Mouse (Mus musculus): ENCODE measurements at regions not wholly inside any gene's neighbourhood (a gene's known extent, or its start where the extent isn't known, plus 50 kb on each side); places are given as distances from the start of the nearest gene placed in this dataset.

DNA sequence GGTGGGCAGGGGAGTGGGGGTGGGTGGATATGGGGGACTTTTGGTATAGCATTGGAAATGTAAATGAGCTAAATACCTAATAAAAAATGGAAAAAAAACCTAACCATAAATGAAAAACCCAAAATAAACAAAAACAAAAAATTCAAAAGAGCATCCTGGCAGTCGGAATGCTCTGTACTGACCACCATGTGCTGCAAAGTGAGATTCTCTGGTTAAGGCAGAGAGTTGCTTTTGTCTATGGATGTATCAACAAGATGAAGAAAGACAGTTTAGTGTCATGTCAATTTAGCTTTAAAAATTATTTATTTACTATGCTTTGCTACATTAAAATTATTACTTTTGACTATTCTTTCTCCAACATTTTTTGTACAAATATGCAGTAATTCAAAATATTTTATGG is 88.5 kb downstream of the E330014E10Rik start:
- H3K4me3 ChIP-seq (ENCODE audit: insufficient read depth in 1 of 2, low read depth in 2 of 2, low read length in 2 of 2): no peak overlapping the region
- TF ChIP-seq CTCF (IDR thresholded peaks at IDR 0.05; ENCODE audit: low read depth) (no peak), EP300 (IDR thresholded peaks at IDR 0.05; ENCODE audit: low read depth) (no peak)
- H3K9me3 ChIP-seq (ENCODE audit: control insufficient read depth, low read length): no peaks in the 10 kb centered on the region
- H3K36me3 ChIP-seq (replicated peaks; ENCODE audit: control insufficient read depth, insufficient read depth, low read depth): no peaks in the 10 kb centered on the region
- H3K4me2 ChIP-seq (ENCODE audit: low read depth): no peak overlapping the region
- ATAC-seq (ENCODE audit: insufficient read depth) (no peak), DNase-seq (ENCODE audit: low read depth in 3 of 3, low spot score in 3 of 3) (no peak)
- H3K9ac ChIP-seq (replicated peaks): no peak overlapping the region
- H3K27ac ChIP-seq: no peak overlapping the region
- H3K27me3 ChIP-seq (ENCODE audit: control insufficient read depth, insufficient read depth, low read length): no peaks in the 10 kb centered on the region
- no peaks in the 10 kb centered on the region for H3K4me1 ChIP-seq (replicated peaks; ENCODE audit: control insufficient read depth in 2 of 2, insufficient read depth in 2 of 2, low read length in 1 of 2)
- 56% methylated on average over 1 of the region's 1 CpGs for WGBS (ENCODE audit: insufficient replicate concordance)

GRCm38 (mm10) chr5:95864725-95865492 is 89.1 kb downstream of the E330014E10Rik start:
- H3K36me3 ChIP-seq (replicated peaks; ENCODE audit: control insufficient read depth, insufficient read depth, low read depth): no peaks in the 10 kb centered on the region
- DNase-seq (ENCODE audit: low read depth in 3 of 3, low spot score in 3 of 3): no peak
- H3K9ac ChIP-seq (replicated peaks): no peak overlapping the region
- no peak overlapping the region for H3K4me3 ChIP-seq (ENCODE audit: insufficient read depth in 1 of 2, low read depth in 2 of 2, low read length in 2 of 2)
- no peak overlapping the region for H3K27ac ChIP-seq
- no peak overlapping the region for H3K4me2 ChIP-seq (ENCODE audit: low read depth)
- 46% methylated on average over 3 of the region's 3 CpGs for WGBS (ENCODE audit: insufficient replicate concordance)
- ATAC-seq (ENCODE audit: insufficient read depth): no peak
- H3K4me1 ChIP-seq (replicated peaks; ENCODE audit: control insufficient read depth in 2 of 2, insufficient read depth in 2 of 2, low read length in 1 of 2): no peaks in the 10 kb centered on the region
- no peaks in the 10 kb centered on the region for H3K9me3 ChIP-seq (ENCODE audit: control insufficient read depth, low read length)
- no peaks in the 10 kb centered on the region for H3K27me3 ChIP-seq (ENCODE audit: control insufficient read depth, insufficient read depth, low read length)
- TF ChIP-seq EP300 (IDR thresholded peaks at IDR 0.05; ENCODE audit: low read depth) (no peak), CTCF (IDR thresholded peaks at IDR 0.05; ENCODE audit: low read depth) (no peak)

DNA sequence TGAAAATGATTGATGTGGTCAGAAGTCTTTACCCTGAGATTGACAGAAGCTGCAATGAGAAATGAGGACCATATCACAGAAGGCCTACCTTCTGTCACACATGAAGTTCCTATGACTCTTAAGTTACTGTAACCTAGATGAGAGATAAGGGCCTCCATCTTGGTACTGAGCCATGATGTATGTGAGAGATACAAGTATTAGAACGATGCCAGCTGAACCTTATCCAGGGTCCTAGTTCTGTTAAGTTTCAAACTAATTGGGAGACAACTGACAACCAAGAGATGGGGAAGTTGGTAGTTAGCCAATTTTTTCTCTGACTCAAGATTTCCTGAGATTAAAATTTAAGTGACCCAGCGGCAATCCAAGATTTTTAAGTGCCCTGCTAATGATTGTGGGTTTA is 89.7 kb downstream of the E330014E10Rik start:
- Histone ChIP-seq H3K4me2 (ENCODE audit: low read depth) (no peak overlapping the region), H3K9me3 (ENCODE audit: control insufficient read depth, low read length) (no peaks in the 10 kb centered on the region), H3K4me1 (replicated peaks; ENCODE audit: control insufficient read depth in 2 of 2, insufficient read depth in 2 of 2, low read length in 1 of 2) (no peaks in the 10 kb centered on the region), H3K36me3 (replicated peaks; ENCODE audit: control insufficient read depth, insufficient read depth, low read depth) (no peaks in the 10 kb centered on the region), H3K4me3 (ENCODE audit: insufficient read depth in 1 of 2, low read depth in 2 of 2, low read length in 2 of 2) (no peak overlapping the region), H3K27me3 (ENCODE audit: control insufficient read depth, insufficient read depth, low read length) (no peaks in the 10 kb centered on the region), H3K9ac (replicated peaks) (no peak overlapping the region), H3K27ac (no peak overlapping the region)
- TF ChIP-seq CTCF (IDR thresholded peaks at IDR 0.05; ENCODE audit: low read depth) (no peak), EP300 (IDR thresholded peaks at IDR 0.05; ENCODE audit: low read depth) (no peak)
- ATAC-seq (ENCODE audit: insufficient read depth) (no peak), DNase-seq (ENCODE audit: low read depth in 3 of 3, low spot score in 3 of 3) (no peak)
- 55% methylated on average over 2 of the region's 2 CpGs for WGBS (ENCODE audit: insufficient replicate concordance)

- Histone ChIP-seq H3K9ac (replicated peaks) (no peak overlapping the region), H3K4me1 (replicated peaks; ENCODE audit: control insufficient read depth in 2 of 2, insufficient read depth in 2 of 2, low read length in 1 of 2) (no peaks in the 10 kb centered on the region), H3K27me3 (ENCODE audit: control insufficient read depth, insufficient read depth, low read length) (no peaks in the 10 kb centered on the region), H3K9me3 (ENCODE audit: control insufficient read depth, low read length) (no peaks in the 10 kb centered on the region), H3K4me3 (ENCODE audit: insufficient read depth in 1 of 2, low read depth in 2 of 2, low read length in 2 of 2) (no peak overlapping the region), H3K27ac (no peak overlapping the region), H3K36me3 (replicated peaks; ENCODE audit: control insufficient read depth, insufficient read depth, low read depth) (no peaks in the 10 kb centered on the region), H3K4me2 (ENCODE audit: low read depth) (no peak overlapping the region)
- TF ChIP-seq EP300 (IDR thresholded peaks at IDR 0.05; ENCODE audit: low read depth): no peak
- no peak for TF ChIP-seq CTCF (IDR thresholded peaks at IDR 0.05; ENCODE audit: low read depth)
- ATAC-seq (ENCODE audit: insufficient read depth) (no peak), DNase-seq (ENCODE audit: low read depth in 3 of 3, low spot score in 3 of 3) (no peak)
- 53% methylated on average over 4 of the region's 4 CpGs for WGBS (ENCODE audit: insufficient replicate concordance)
These were observed 89.8 kb upstream of the Cxcl13 start for GRCm38 (mm10) chr5:95866848-95867495.

GRCm38 (mm10) chr5:95870336-95870845 is 86.4 kb upstream of the Cxcl13 start:
- no peak for TF ChIP-seq CTCF (IDR thresholded peaks at IDR 0.05; ENCODE audit: low read depth)
- TF ChIP-seq EP300 (IDR thresholded peaks at IDR 0.05; ENCODE audit: low read depth): no peak
- 31% methylated on average over 3 of the region's 3 CpGs for WGBS (ENCODE audit: insufficient replicate concordance)
- no peaks in the 10 kb centered on the region for H3K27me3 ChIP-seq (ENCODE audit: control insufficient read depth, insufficient read depth, low read length)
- H3K9ac ChIP-seq (replicated peaks): no peak overlapping the region
- ATAC-seq (ENCODE audit: insufficient read depth) (no peak), DNase-seq (ENCODE audit: low read depth in 3 of 3, low spot score in 3 of 3) (no peak)
- H3K36me3 ChIP-seq (replicated peaks; ENCODE audit: control insufficient read depth, insufficient read depth, low read depth): no peaks in the 10 kb centered on the region
- no peak overlapping the region for H3K27ac ChIP-seq
- no peak overlapping the region for H3K4me2 ChIP-seq (ENCODE audit: low read depth)
- no peaks in the 10 kb centered on the region for H3K9me3 ChIP-seq (ENCODE audit: control insufficient read depth, low read length)
- no peaks in the 10 kb centered on the region for H3K4me1 ChIP-seq (replicated peaks; ENCODE audit: control insufficient read depth in 2 of 2, insufficient read depth in 2 of 2, low read length in 1 of 2)
- no peak overlapping the region for H3K4me3 ChIP-seq (ENCODE audit: insufficient read depth in 1 of 2, low read depth in 2 of 2, low read length in 2 of 2)

Data from liver, embryonic 14.5 days (tissue).